Mouse (Mus musculus): Measurements from ENCODE around the gene Gm44511.
"Not testable (repeated sequence)": the region's sequence is repeated elsewhere in the genome, so short reads cannot be mapped to it uniquely, and the experiment has no call there.

DNA sequence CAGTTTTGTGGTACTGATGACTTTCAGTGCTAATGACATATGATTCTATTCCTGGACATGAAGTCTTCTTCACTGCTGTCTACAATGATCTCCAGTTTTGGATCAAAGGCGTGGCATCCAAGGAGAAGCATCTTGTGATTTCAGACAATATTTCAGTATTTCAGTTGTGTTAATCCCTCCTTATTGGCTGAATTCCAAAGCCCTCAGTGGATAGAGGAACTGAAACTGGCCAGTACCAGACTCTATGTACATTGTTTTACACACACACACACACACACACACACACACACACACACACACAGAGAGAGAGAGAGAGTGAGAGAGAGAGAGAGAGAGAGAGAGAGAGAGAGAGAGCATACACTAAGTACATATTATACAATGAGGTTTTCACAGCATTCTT, 39.7 kb downstream of the Gm44511 start:
- not testable (repeated sequence) for TF ChIP-seq CTCF, EP300 (IDR thresholded peaks at IDR 0.05)

All from lung, postnatal 0 days (tissue).